Mouse (Mus musculus) CH12.LX (cell line): ENCODE measurements around the gene Cyp2d22. TPM values are rescaled to one million over a fixed set of nuclear protein-coding genes. Genes with fewer than 3 reads are reported as not detected.

Source experiments
- DNase-seq: peaks from one replicate; pipeline ENCODE4 v3.0.0-alpha.2; 2013; ENCODE audit errors: extremely low read depth
- H3K27ac ChIP-seq: 2 replicates; pipeline ENCODE4 v1.5.1; 2012; ENCODE audit warnings: low read depth, mild to moderate bottlenecking, control low read depth, moderate library complexity; ENCODE audit not compliant: insufficient read depth
- H3K27me3 ChIP-seq: replicated peaks from 2 replicates; pipeline ENCODE3; 2012; ENCODE audit warnings: inconsistent platforms
- H3K36me3 ChIP-seq, 2 experiments: replicated peaks in 1 of 2; 2 replicates each; pipeline versions ENCODE3 to v1.6.1; 2012; ENCODE audit warnings: inconsistent platforms in 1 of 2, low read length in 1 of 2, mild to moderate bottlenecking in 1 of 2, mixed read lengths in 1 of 2, moderate library complexity in 1 of 2; ENCODE audit not compliant: control insufficient read depth in 1 of 2, insufficient read depth in 1 of 2
- H3K4me1 ChIP-seq, 2 experiments: 2 replicates each; pipeline ENCODE4 v1.6.1; 2012; ENCODE audit warnings: inconsistent platforms in 1 of 2, moderate library complexity in 1 of 2; ENCODE audit not compliant: insufficient read depth in 2 of 2, control insufficient read depth in 1 of 2
- H3K4me2 ChIP-seq: 2 replicates; pipeline ENCODE4 v1.6.1; 2012; ENCODE audit warnings: low read depth, mild to moderate bottlenecking, control low read depth; ENCODE audit not compliant: poor library complexity, insufficient read depth, severe bottlenecking
- H3K4me3 ChIP-seq, 3 experiments: fragments of 150-350 bp in 1 of 3; sonication (generic) in 1 of 3; replicated peaks in 1 of 3; 2 replicates each; pipeline versions ENCODE3 to v1.5.1; 2011 to 2012; ENCODE audit warnings: low read depth in 2 of 3, low read length in 2 of 3, mild to moderate bottlenecking in 2 of 3, moderate library complexity in 2 of 3, control low read depth in 1 of 3, improper control_type of control experiment in 1 of 3, inconsistent platforms in 1 of 3, mixed read lengths in 1 of 3; ENCODE audit not compliant: poor library complexity in 1 of 3
- H3K79me2 ChIP-seq: replicated peaks from 2 replicates; pipeline ENCODE4 v1.6.1; 2012; ENCODE audit warnings: mild to moderate bottlenecking, moderate library complexity; ENCODE audit not compliant: control insufficient read depth, poor library complexity, insufficient read depth, severe bottlenecking; ENCODE audit errors: extremely low read depth
- H3K9ac ChIP-seq: 2 replicates; pipeline ENCODE4 v1.6.1; 2012; ENCODE audit warnings: low read depth, mild to moderate bottlenecking, control low read depth, moderate library complexity; ENCODE audit not compliant: insufficient read depth
- H3K9me3 ChIP-seq: replicated peaks from 2 replicates; pipeline ENCODE3; 2012; ENCODE audit warnings: low read length, inconsistent platforms, mixed read lengths
- CHD1 ChIP-seq: IDR thresholded peaks from 2 replicates; pipeline ENCODE4 v1.6.1; 2012; ENCODE audit warnings: low read depth, low read length, improper control_type of control experiment, inconsistent platforms
- CHD2 ChIP-seq: IDR thresholded peaks from 2 replicates; pipeline ENCODE4 v1.6.1; 2011; ENCODE audit warnings: low read length, improper control_type of control experiment
- CTCF ChIP-seq, 2 experiments: IDR thresholded peaks in 1 of 2; conservative IDR thresholded peaks in 1 of 2; 2 replicates each; pipeline ENCODE4 v1.5.1; 2011 to 2012; ENCODE audit warnings: low read depth in 2 of 2, low read length in 2 of 2, improper control_type of control experiment in 1 of 2, inconsistent platforms in 1 of 2, mild to moderate bottlenecking in 1 of 2, moderate library complexity in 1 of 2
- GABPA ChIP-seq: IDR thresholded peaks from 2 replicates; pipeline ENCODE4 v1.6.1; 2012; ENCODE audit warnings: low read depth, low read length, improper control_type of control experiment, inconsistent platforms; ENCODE audit not compliant: insufficient replicate concordance
- HCFC1 ChIP-seq: IDR thresholded peaks from 2 replicates; pipeline ENCODE4 v1.6.1; 2012; ENCODE audit warnings: low read depth, mild to moderate bottlenecking, inconsistent platforms, low read length, improper control_type of control experiment
- JUN ChIP-seq: IDR thresholded peaks from 2 replicates; pipeline ENCODE4 v1.6.1; 2011; ENCODE audit warnings: low read depth, mild to moderate bottlenecking, low read length, improper control_type of control experiment, moderate library complexity; ENCODE audit not compliant: insufficient read depth
- JUND ChIP-seq: conservative IDR thresholded peaks from 2 replicates; pipeline ENCODE4 v1.6.1; 2011; ENCODE audit warnings: low read depth, low read length, improper control_type of control experiment
- KAT2A ChIP-seq: IDR thresholded peaks from 2 replicates; pipeline ENCODE4 v1.6.1; 2012; ENCODE audit warnings: low read length, improper control_type of control experiment, inconsistent platforms; ENCODE audit not compliant: insufficient replicate concordance
- MAFK ChIP-seq: IDR thresholded peaks from 2 replicates; pipeline ENCODE4 v1.6.1; 2011; ENCODE audit warnings: low read length, improper control_type of control experiment; ENCODE audit not compliant: insufficient replicate concordance
- MYC ChIP-seq: IDR thresholded peaks from 2 replicates; pipeline ENCODE4 v1.6.1; 2011; ENCODE audit warnings: low read depth, mild to moderate bottlenecking, improper control_type of control experiment, low read length
- RAD21 ChIP-seq: IDR thresholded peaks from 2 replicates; pipeline ENCODE4 v1.6.1; 2011; ENCODE audit warnings: low read depth, mild to moderate bottlenecking, low read length, improper control_type of control experiment, moderate library complexity
- SMC3 ChIP-seq: IDR thresholded peaks from 2 replicates; pipeline ENCODE4 v1.6.1; 2011; ENCODE audit warnings: low read depth, low read length, improper control_type of control experiment
- TBP ChIP-seq: conservative IDR thresholded peaks from 2 replicates; pipeline ENCODE4 v1.6.1; 2011; ENCODE audit warnings: low read depth, low read length, improper control_type of control experiment
- USF1 ChIP-seq: IDR thresholded peaks from 2 replicates; pipeline ENCODE4 v1.6.1; 2014; ENCODE audit warnings: low read depth, mild to moderate bottlenecking, inconsistent platforms, low read length, improper control_type of control experiment
- ZKSCAN1 ChIP-seq: IDR thresholded peaks from 2 replicates; pipeline ENCODE4 v1.6.1; 2012; ENCODE audit warnings: low read depth, inconsistent platforms, low read length, improper control_type of control experiment, borderline replicate concordance
- dilution Hi-C: fragments of 300-500 bp; cut with MboI; formaldehyde crosslinking; loops from 2 replicates; pipeline ENCODE4 v1.14.3; 2020; ENCODE audit warnings: low sequenced_read_pairs; ENCODE audit not compliant: extremely low pct_unique_long_range_greater_than_20kb, extremely low pct_ligation_motif_present
- in situ Hi-C: fragments of 300-500 bp; cut with MboI; formaldehyde crosslinking; loops from 3 replicates; pipeline ENCODE4 v1.14.3; 2019; ENCODE audit warnings: low sequenced_read_pairs, low pct_ligation_motif_present, low pct_unique_long_range_greater_than_20kb, mixed read lengths
- polyA plus RNA-seq: library from polyadenylated mRNA; unstranded; fragments of >175 nt; gene quantifications from 2 replicates; pipeline ENCODE4 v1.2.1, GENCODE M21; 2012; ENCODE audit warnings: low read depth; ENCODE audit not compliant: insufficient read length
- total RNA-seq, 2 experiments: library from RNA; depleted of rRNA; stranded (reverse); fragments of 300-350 nt in 1 of 2; fragments of >200 nt in 1 of 2; gene quantifications; 2 replicates each; pipeline ENCODE4 v1.2.3; 2012 to 2014

Cyp2d22 gene
- total and polyA plus RNA-seq, 3 experiments = 0.21 to 0.24 TPM; not detected in 1

DNA sequence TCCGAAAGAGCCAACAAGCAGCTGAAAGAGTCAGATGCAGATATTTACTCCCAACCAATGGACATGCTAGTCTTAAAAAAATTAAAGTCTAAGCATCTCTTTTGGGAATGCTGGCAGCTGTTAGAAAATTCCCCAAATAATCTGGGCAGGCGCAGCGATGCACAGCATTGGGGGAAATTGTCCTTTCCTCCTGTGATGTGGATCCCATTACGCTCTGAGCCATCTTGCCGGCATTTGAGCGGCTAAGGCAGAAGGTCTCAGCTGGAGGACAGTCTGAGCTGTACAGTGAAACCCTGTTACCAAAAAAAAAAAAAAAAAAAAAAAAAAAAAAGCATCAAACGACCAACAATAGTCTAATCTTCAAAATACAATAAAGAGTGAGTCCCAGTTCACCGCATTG, 57.9 kb downstream of the Cyp2d22 start:
- dilution Hi-C loops = no loop called here
- no peak for TF ChIP-seq MYC
- no peak for TF ChIP-seq CTCF (conservative IDR thresholded peaks at IDR 0.05 in 1 of 2, IDR thresholded peaks at IDR 0.05 in 1 of 2; ENCODE audit: low read depth in 2 of 2, low read length in 2 of 2)
- no peak for TF ChIP-seq RAD21
- TF ChIP-seq CHD2 = no peak
- no peak for TF ChIP-seq KAT2A
- TF ChIP-seq JUN = no peak
- no peak for TF ChIP-seq JUND
- TF ChIP-seq USF1 = no peak
- TF ChIP-seq CHD1 = no peak
- no peak for TF ChIP-seq GABPA
- no peak for TF ChIP-seq ZKSCAN1
- no peak for TF ChIP-seq MAFK
- TF ChIP-seq HCFC1 = no peak
- TF ChIP-seq SMC3 = no peak
- TF ChIP-seq TBP = no peak
- TF ChIP-seq, all 38 proteins: peak for 0
- DNase-seq = no peak
- H3K36me3 ChIP-seq = no peaks in the 10 kb centered on the region
- peaks cover 2% of the 10 kb centered on the region for H3K27me3 ChIP-seq
- in situ Hi-C loops = no loop called here
- no peak overlapping the region for H3K4me2 ChIP-seq
- H3K27ac ChIP-seq = no peak overlapping the region
- no peak overlapping the region for H3K4me3 ChIP-seq
- no peak overlapping the region for H3K9ac ChIP-seq
- no peaks in the 10 kb centered on the region for H3K4me1 ChIP-seq
- H3K79me2 ChIP-seq = no peaks in the 10 kb centered on the region
- H3K9me3 ChIP-seq = no peaks in the 10 kb centered on the region

Other genes starting within 250 kb of the Cyp2d22 start
- gene Srebf2, start 233.1 kb downstream of the Cyp2d22 start, total RNA-seq (2012; rRNA removed) = 130 and 159 TPM in 2 replicates
- 77.6 and 94.3 TPM in 2 replicates for gene Srebf2, start 233.1 kb downstream of the Cyp2d22 start, total RNA-seq (2014; rRNA removed)
- gene Srebf2, start 233.1 kb downstream of the Cyp2d22 start, polyA plus RNA-seq = 214 and 253 TPM in 2 replicates
- gene Shisa8, start 167.4 kb downstream of the Cyp2d22 start, total RNA-seq (2012; rRNA removed) = 152 and 159 TPM in 2 replicates
- 94.6 and 103 TPM in 2 replicates for gene Shisa8, start 167.4 kb downstream of the Cyp2d22 start, total RNA-seq (2014; rRNA removed)
- gene Shisa8, start 167.4 kb downstream of the Cyp2d22 start, polyA plus RNA-seq = 64.2 and 83.4 TPM in 2 replicates
- 287 and 334 TPM in 2 replicates for gene Tnfrsf13c, start 155.9 kb downstream of the Cyp2d22 start, total RNA-seq (2012; rRNA removed)
- 188 and 204 TPM in 2 replicates for gene Tnfrsf13c, start 155.9 kb downstream of the Cyp2d22 start, total RNA-seq (2014; rRNA removed)
- 219 and 257 TPM in 2 replicates for gene Tnfrsf13c, start 155.9 kb downstream of the Cyp2d22 start, polyA plus RNA-seq
- gene Cenpm, start 135.5 kb downstream of the Cyp2d22 start, total RNA-seq (2012; rRNA removed) = 31.5 and 34.2 TPM in 2 replicates
- gene Cenpm, start 135.5 kb downstream of the Cyp2d22 start, total RNA-seq (2014; rRNA removed) = 17.1 and 22.8 TPM in 2 replicates
- gene Cenpm, start 135.5 kb downstream of the Cyp2d22 start, polyA plus RNA-seq = 39.6 and 44.0 TPM in 2 replicates
- not detected in 2 replicates for gene 1500009C09Rik, start 127.9 kb downstream of the Cyp2d22 start, total RNA-seq (2012; rRNA removed)
- not detected in 2 replicates for gene 1500009C09Rik, start 127.9 kb downstream of the Cyp2d22 start, total RNA-seq (2014; rRNA removed)
- gene 1500009C09Rik, start 127.9 kb downstream of the Cyp2d22 start, polyA plus RNA-seq = not detected in 2 replicates
- 0.04 and 0.13 TPM in 2 replicates for gene Sept3, start 105.4 kb downstream of the Cyp2d22 start, total RNA-seq (2012; rRNA removed)
- not detected in 2 replicates for gene Sept3, start 105.4 kb downstream of the Cyp2d22 start, total RNA-seq (2014; rRNA removed)
- gene Sept3, start 105.4 kb downstream of the Cyp2d22 start, polyA plus RNA-seq = 0.07 TPM in 1 of 2 replicates, not detected in the other
- not detected in 2 replicates for gene Wbp2nl, start 81.3 kb downstream of the Cyp2d22 start, total RNA-seq (2012; rRNA removed)
- gene Wbp2nl, start 81.3 kb downstream of the Cyp2d22 start, total RNA-seq (2014; rRNA removed) = not detected in 2 replicates
- not detected in 2 replicates for gene Wbp2nl, start 81.3 kb downstream of the Cyp2d22 start, polyA plus RNA-seq
- 21.1 and 28.2 TPM in 2 replicates for gene Naga, start 41.3 kb downstream of the Cyp2d22 start, total RNA-seq (2012; rRNA removed)
- gene Naga, start 41.3 kb downstream of the Cyp2d22 start, total RNA-seq (2014; rRNA removed) = 17.7 and 19.9 TPM in 2 replicates
- 18.7 and 21.9 TPM in 2 replicates for gene Naga, start 41.3 kb downstream of the Cyp2d22 start, polyA plus RNA-seq
- gene Pheta2, start 41.3 kb downstream of the Cyp2d22 start, total RNA-seq (2012; rRNA removed) = 0.08 TPM in 1 of 2 replicates, not detected in the other
- gene Pheta2, start 41.3 kb downstream of the Cyp2d22 start, total RNA-seq (2014; rRNA removed) = not detected in 2 replicates
- gene Pheta2, start 41.3 kb downstream of the Cyp2d22 start, polyA plus RNA-seq = not detected in 2 replicates
- gene Smdt1, start 41.3 kb downstream of the Cyp2d22 start, total RNA-seq (2012; rRNA removed) = 171 TPM in 2 replicates
- 112 and 114 TPM in 2 replicates for gene Smdt1, start 41.3 kb downstream of the Cyp2d22 start, total RNA-seq (2014; rRNA removed)
- gene Smdt1, start 41.3 kb downstream of the Cyp2d22 start, polyA plus RNA-seq = 122 and 138 TPM in 2 replicates
- gene Ndufa6, start 25.9 kb downstream of the Cyp2d22 start, total RNA-seq (2012; rRNA removed) = 170 and 222 TPM in 2 replicates
- gene Ndufa6, start 25.9 kb downstream of the Cyp2d22 start, total RNA-seq (2014; rRNA removed) = 262 and 279 TPM in 2 replicates
- gene Ndufa6, start 25.9 kb downstream of the Cyp2d22 start, polyA plus RNA-seq = 87.3 and 109 TPM in 2 replicates
- gene Cyp2d11, start 13.8 kb upstream of the Cyp2d22 start, total RNA-seq (2012; rRNA removed) = not detected in 2 replicates
- gene Cyp2d11, start 13.8 kb upstream of the Cyp2d22 start, total RNA-seq (2014; rRNA removed) = not detected in 2 replicates
- gene Cyp2d11, start 13.8 kb upstream of the Cyp2d22 start, polyA plus RNA-seq = not detected in 2 replicates
- gene Cyp2d10, start 26.9 kb upstream of the Cyp2d22 start, total RNA-seq (2012; rRNA removed) = not detected in 2 replicates
- gene Cyp2d10, start 26.9 kb upstream of the Cyp2d22 start, total RNA-seq (2014; rRNA removed) = not detected in 2 replicates
- not detected in 2 replicates for gene Cyp2d10, start 26.9 kb upstream of the Cyp2d22 start, polyA plus RNA-seq
- not detected in 2 replicates for gene Cyp2d9, start 53.2 kb upstream of the Cyp2d22 start, total RNA-seq (2012; rRNA removed)
- gene Cyp2d9, start 53.2 kb upstream of the Cyp2d22 start, total RNA-seq (2014; rRNA removed) = not detected in 2 replicates
- gene Cyp2d9, start 53.2 kb upstream of the Cyp2d22 start, polyA plus RNA-seq = not detected in 2 replicates
- gene Cyp2d12, start 174.8 kb upstream of the Cyp2d22 start, total RNA-seq (2012; rRNA removed) = not detected in 2 replicates
- gene Cyp2d12, start 174.8 kb upstream of the Cyp2d22 start, total RNA-seq (2014; rRNA removed) = not detected in 2 replicates
- not detected in 2 replicates for gene Cyp2d12, start 174.8 kb upstream of the Cyp2d22 start, polyA plus RNA-seq
- not detected in 2 replicates for gene Cyp2d34, start 240.7 kb upstream of the Cyp2d22 start, total RNA-seq (2012; rRNA removed)
- not detected in 2 replicates for gene Cyp2d34, start 240.7 kb upstream of the Cyp2d22 start, total RNA-seq (2014; rRNA removed)
- gene Cyp2d34, start 240.7 kb upstream of the Cyp2d22 start, polyA plus RNA-seq = not detected in 2 replicates